Mouse (Mus musculus) MEL (cell line): ENCODE data around the gene Dlk1. TPM values are rescaled to one million over a fixed set of nuclear protein-coding genes. Genes with fewer than 3 reads are reported as not detected.

Experiments
- DNase-seq: peaks from one replicate; pipeline ENCODE4 v3.0.0; 2011; ENCODE audit warnings: low read depth, low spot score
- H3K27ac ChIP-seq: 2 replicates; pipeline ENCODE4 v1.5.1; 2012; ENCODE audit warnings: low read depth, mild to moderate bottlenecking, control low read depth, low read length, moderate library complexity; ENCODE audit not compliant: control insufficient read depth
- H3K27me3 ChIP-seq, 2 experiments: fragments of 150-350 bp in 1 of 2; sonication (generic) in 1 of 2; 2 replicates each; pipeline ENCODE4 v1.6.1; 2012; ENCODE audit warnings: low read length in 2 of 2, mild to moderate bottlenecking in 2 of 2, improper control_type of control experiment in 1 of 2, moderate library complexity in 1 of 2; ENCODE audit not compliant: insufficient read depth in 2 of 2, control insufficient read depth in 1 of 2
- H3K36me3 ChIP-seq, 2 experiments: 2 replicates each; pipeline ENCODE4 v1.6.1; 2012 to 2014; ENCODE audit warnings: low read length in 2 of 2, improper control_type of control experiment in 1 of 2, inconsistent platforms in 1 of 2, mild to moderate bottlenecking in 1 of 2; ENCODE audit not compliant: insufficient read depth in 2 of 2, control insufficient read depth in 1 of 2
- H3K4me1 ChIP-seq, 2 experiments: fragments of 150-350 bp in 1 of 2; sonication (generic) in 1 of 2; 2 replicates each; pipeline ENCODE4 v1.6.1; 2012; ENCODE audit warnings: low read length in 2 of 2, improper control_type of control experiment in 1 of 2, mild to moderate bottlenecking in 1 of 2; ENCODE audit not compliant: insufficient read depth in 2 of 2, control insufficient read depth in 1 of 2
- H3K4me3 ChIP-seq, 2 experiments: fragments of 150-350 bp in 1 of 2; sonication (generic) in 1 of 2; 2 replicates each; pipeline ENCODE4 v1.5.1; 2012; ENCODE audit warnings: low read depth in 2 of 2, low read length in 2 of 2, mild to moderate bottlenecking in 2 of 2, moderate library complexity in 2 of 2, control low read depth in 1 of 2, improper control_type of control experiment in 1 of 2; ENCODE audit not compliant: control insufficient read depth in 1 of 2, insufficient read depth in 1 of 2
- H3K79me2 ChIP-seq: 2 replicates; pipeline ENCODE4 v1.6.1; 2012; ENCODE audit warnings: mild to moderate bottlenecking, low read length, moderate library complexity; ENCODE audit not compliant: control insufficient read depth, poor library complexity, insufficient read depth
- H3K9ac ChIP-seq: 2 replicates; pipeline ENCODE4 v1.6.1; 2012; ENCODE audit warnings: low read depth, mild to moderate bottlenecking, control low read depth, low read length, moderate library complexity; ENCODE audit not compliant: control insufficient read depth, poor library complexity, severe bottlenecking
- H3K9me3 ChIP-seq: fragments of 150-350 bp; sonication (generic); replicated peaks from 2 replicates; pipeline ENCODE4 v1.6.1; 2012; ENCODE audit warnings: mild to moderate bottlenecking, low read length, improper control_type of control experiment, moderate library complexity; ENCODE audit not compliant: insufficient read depth
- BHLHE40 ChIP-seq: IDR thresholded peaks from 2 replicates; pipeline ENCODE4 v1.6.1; 2012; ENCODE audit warnings: low read depth, mild to moderate bottlenecking, inconsistent platforms, low read length, improper control_type of control experiment, borderline replicate concordance
- CHD1 ChIP-seq: IDR thresholded peaks from 2 replicates; pipeline ENCODE4 v1.6.1; 2012; ENCODE audit warnings: low read depth, mild to moderate bottlenecking, inconsistent platforms, low read length, improper control_type of control experiment
- CTCF ChIP-seq, 3 experiments: IDR thresholded peaks in 2 of 3; conservative IDR thresholded peaks in 1 of 3; 2 replicates each; pipeline ENCODE4 v1.5.1; 2011 to 2012; ENCODE audit warnings: low read length in 3 of 3, low read depth in 2 of 3, mild to moderate bottlenecking in 2 of 3, improper control_type of control experiment in 1 of 3, inconsistent platforms in 1 of 3, mixed read lengths in 1 of 3, moderate library complexity in 1 of 3; ENCODE audit not compliant: control insufficient read depth in 1 of 3, insufficient read depth in 1 of 3, poor library complexity in 1 of 3, severe bottlenecking in 1 of 3
- E2F4 ChIP-seq: IDR thresholded peaks from 2 replicates; pipeline ENCODE4 v1.6.1; 2011; ENCODE audit warnings: low read depth, low read length, improper control_type of control experiment, borderline replicate concordance
- ELF1 ChIP-seq: IDR thresholded peaks from 2 replicates; pipeline ENCODE4 v1.6.1; 2014; ENCODE audit warnings: low read depth, mild to moderate bottlenecking, inconsistent platforms, low read length, improper control_type of control experiment, moderate library complexity
- KAT2A ChIP-seq: conservative IDR thresholded peaks from 2 replicates; pipeline ENCODE4 v1.6.1; 2012; ENCODE audit warnings: low read depth, low read length, improper control_type of control experiment, inconsistent platforms
- MAX ChIP-seq: IDR thresholded peaks from 2 replicates; pipeline ENCODE4 v1.6.1; 2011; ENCODE audit warnings: low read length, improper control_type of control experiment
- MEF2A ChIP-seq: IDR thresholded peaks from 2 replicates; pipeline ENCODE4 v1.6.1; 2014; ENCODE audit warnings: low read depth, mild to moderate bottlenecking, inconsistent platforms, low read length, improper control_type of control experiment; ENCODE audit not compliant: poor library complexity, insufficient replicate concordance, severe bottlenecking; ENCODE audit errors: extremely low read depth
- MYB ChIP-seq: IDR thresholded peaks from 2 replicates; pipeline ENCODE4 v1.6.1; 2011; ENCODE audit warnings: mild to moderate bottlenecking, low read depth, low read length, improper control_type of control experiment
- NRF1 ChIP-seq: IDR thresholded peaks from 2 replicates; pipeline ENCODE4 v1.6.1; 2014; ENCODE audit warnings: low read depth, mild to moderate bottlenecking, inconsistent platforms, low read length, improper control_type of control experiment, moderate library complexity; ENCODE audit not compliant: poor library complexity, insufficient read depth, severe bottlenecking
- POLR2AphosphoS5 ChIP-seq: IDR thresholded peaks from 2 replicates; pipeline ENCODE4 v1.6.1; 2012; ENCODE audit warnings: low read depth, borderline replicate concordance, mild to moderate bottlenecking, inconsistent platforms, low read length, moderate library complexity, mixed read lengths
- RCOR1 ChIP-seq: IDR thresholded peaks from 2 replicates; pipeline ENCODE4 v1.6.1; 2012; ENCODE audit warnings: low read depth, mild to moderate bottlenecking, inconsistent platforms, low read length, improper control_type of control experiment
- SIN3A ChIP-seq: IDR thresholded peaks from 2 replicates; pipeline ENCODE4 v1.6.1; 2012; ENCODE audit warnings: low read length, improper control_type of control experiment, inconsistent platforms
- SMC3 ChIP-seq: IDR thresholded peaks from 2 replicates; pipeline ENCODE4 v1.6.1; 2011; ENCODE audit warnings: low read depth, low read length, improper control_type of control experiment
- USF1 ChIP-seq: IDR thresholded peaks from 2 replicates; pipeline ENCODE4 v1.6.1; 2014; ENCODE audit warnings: low read depth, mild to moderate bottlenecking, inconsistent platforms, low read length, improper control_type of control experiment, moderate library complexity
- USF2 ChIP-seq, 2 experiments: IDR thresholded peaks; 2 replicates each; pipeline ENCODE4 v1.6.1; 2011 to 2012; ENCODE audit warnings: improper control_type of control experiment in 2 of 2, low read length in 2 of 2, borderline replicate concordance in 1 of 2, inconsistent platforms in 1 of 2, low read depth in 1 of 2, mild to moderate bottlenecking in 1 of 2; ENCODE audit not compliant: insufficient read depth in 1 of 2
- ZC3H11A ChIP-seq: IDR thresholded peaks from 2 replicates; pipeline ENCODE4 v1.6.1; 2012; ENCODE audit warnings: low read depth, mild to moderate bottlenecking, inconsistent platforms, low read length, improper control_type of control experiment
- ZKSCAN1 ChIP-seq: IDR thresholded peaks from 2 replicates; pipeline ENCODE4 v1.6.1; 2012; ENCODE audit warnings: low read depth, mild to moderate bottlenecking, inconsistent platforms, low read length, improper control_type of control experiment, moderate library complexity
- polyA plus RNA-seq, 2 experiments: library from polyadenylated mRNA; stranded (reverse) in 1 of 2; unstranded in 1 of 2; fragments of >175 nt in 1 of 2; fragments of >200 nt in 1 of 2; gene quantifications; 2 replicates each; pipeline versions ENCODE4 v1.2.1 to v1.2.4; 2012; ENCODE audit warnings: low replicate concordance in 2 of 2, low read depth in 1 of 2; ENCODE audit not compliant: insufficient read length in 2 of 2, insufficient read depth in 1 of 2, missing spikeins in 1 of 2
- total RNA-seq: library from RNA; depleted of rRNA; stranded (reverse); fragments of 300-350 nt; gene quantifications from 2 replicates; pipeline ENCODE4 v1.2.3, GENCODE M21; 2012; rRNA removed

Gene Dlk1
- total RNA-seq (not detected in 2 replicates), polyA plus RNA-seq (not detected)

DNA sequence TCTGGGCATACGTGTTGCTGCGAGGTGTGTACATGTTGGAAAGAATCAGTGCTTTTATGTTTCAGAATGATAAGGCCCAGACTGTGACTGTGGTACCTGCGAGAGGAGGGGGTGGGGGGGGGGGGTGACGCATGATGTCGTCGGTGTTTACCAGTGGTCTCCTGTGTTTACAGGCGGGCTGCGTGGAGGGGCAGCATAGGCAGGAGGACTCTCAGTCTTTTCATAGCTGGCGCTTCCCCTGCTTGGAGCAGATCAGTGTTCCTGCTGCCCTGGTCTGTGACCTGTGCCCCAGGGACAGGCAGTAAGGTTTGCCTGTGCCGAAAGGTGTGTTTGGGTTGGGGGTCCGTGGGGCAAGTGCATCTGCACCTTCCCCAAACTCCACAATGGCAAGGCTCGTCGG, at the start of gene Dlk1:
Gene Dlk1 (plus strand): TSS at position 232 of the 400 bp plus-strand sequence.
- no peaks in the 10 kb centered on the region for H3K27me3 ChIP-seq
- no peak within 1 kb of the TSS for H3K27ac ChIP-seq
- H3K36me3 ChIP-seq = no peaks in the 10 kb centered on the region
- H3K4me3 ChIP-seq = no peak within 1 kb of the TSS
- no peaks in the 10 kb centered on the region for H3K79me2 ChIP-seq
- no peaks in the 10 kb centered on the region for H3K4me1 ChIP-seq
- no peak within 1 kb of the TSS for H3K9ac ChIP-seq
- no peaks in the 10 kb centered on the region for H3K9me3 ChIP-seq
- DNase-seq = no peak
- TF ChIP-seq SIN3A (no peak), MAX (no peak)

DNA sequence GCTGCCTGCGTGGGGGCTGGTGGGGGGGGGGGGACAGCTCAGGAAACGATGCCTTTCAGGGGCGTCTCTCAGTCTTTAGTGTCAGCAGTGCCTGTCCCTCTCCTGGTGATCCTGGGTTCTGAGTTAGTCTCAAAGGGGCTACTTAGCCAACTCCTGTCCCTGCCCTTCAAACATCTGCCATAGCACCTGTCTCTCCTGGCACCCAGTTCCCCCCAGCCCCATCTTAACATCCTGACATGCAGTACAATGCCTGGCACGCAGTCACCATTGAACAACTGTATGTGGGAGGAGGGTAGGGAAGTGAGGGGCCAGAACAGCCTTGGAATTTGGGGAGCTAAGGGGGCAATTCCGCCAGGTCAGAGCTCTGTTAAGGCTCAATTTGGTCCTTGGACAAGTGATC, 49.7 kb upstream of the Dlk1 start:
- Histone ChIP-seq H3K36me3 (no peaks in the 10 kb centered on the region), H3K27me3 (no peaks in the 10 kb centered on the region), H3K79me2 (no peaks in the 10 kb centered on the region), H3K27ac (no peak overlapping the region), H3K9me3 (no peaks in the 10 kb centered on the region), H3K4me1 (no peaks in the 10 kb centered on the region), H3K4me3 (no peak overlapping the region), H3K9ac (no peak overlapping the region)
- TF ChIP-seq CHD1 (no peak), USF1 (no peak), SMC3 (no peak), E2F4 (no peak), ELF1 (no peak)
- no peak for DNase-seq

DNA sequence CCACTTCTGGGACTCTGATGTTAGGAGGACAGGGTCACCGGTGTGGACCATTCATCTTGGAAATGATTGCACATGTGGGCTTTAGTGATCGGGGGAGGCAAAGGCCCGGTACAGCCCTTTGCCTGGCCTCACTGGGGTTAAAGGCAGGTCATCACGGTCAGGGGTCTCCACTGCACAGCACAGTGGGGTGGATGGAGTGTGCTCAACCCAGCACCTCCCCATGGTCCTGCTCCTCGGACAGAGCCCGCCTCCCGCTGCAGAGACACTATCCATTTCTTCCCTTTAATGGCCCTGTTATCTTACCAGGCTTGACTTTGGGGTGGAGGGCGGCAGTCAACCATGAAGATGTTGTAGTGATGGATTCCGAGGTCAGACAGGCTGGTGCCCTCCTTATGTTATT, 48.9 kb upstream of the Dlk1 start:
- H3K27ac ChIP-seq = no peak overlapping the region
- H3K9ac ChIP-seq = no peak overlapping the region
- no peaks in the 10 kb centered on the region for H3K27me3 ChIP-seq
- no peak for DNase-seq
- H3K79me2 ChIP-seq = no peaks in the 10 kb centered on the region
- TF ChIP-seq POLR2AphosphoS5 (no peak), E2F4 (no peak), ZKSCAN1 (no peak), CHD1 (no peak), KAT2A (no peak), NRF1 (no peak), USF2 (IDR thresholded peaks at IDR 0.05; ENCODE audit: borderline replicate concordance in 1 of 2, insufficient read depth in 1 of 2, low read depth in 1 of 2, low read length in 2 of 2) (no peak), CTCF (IDR thresholded peaks at IDR 0.05 in 2 of 3, conservative IDR thresholded peaks at IDR 0.05 in 1 of 3; ENCODE audit: control insufficient read depth in 1 of 3, insufficient read depth in 1 of 3, low read depth in 2 of 3, low read length in 3 of 3, poor library complexity in 1 of 3, severe bottlenecking in 1 of 3) (no peak), ZC3H11A (no peak), BHLHE40 (no peak), RCOR1 (no peak), MYB (no peak), ELF1 (no peak), MEF2A (no peak)
- H3K9me3 ChIP-seq = no peaks in the 10 kb centered on the region
- H3K36me3 ChIP-seq = no peaks in the 10 kb centered on the region
- H3K4me1 ChIP-seq = no peaks in the 10 kb centered on the region
- H3K4me3 ChIP-seq = no peak overlapping the region
